Mouse (Mus musculus): ENCODE data around the gene Lrrc61. TPM values are rescaled to one million over a fixed set of nuclear protein-coding genes. Genes with fewer than 3 reads are reported as not detected.
A peak's percentile ranks its signal among the peaks of the same experiment; 100 is the strongest.

The Lrrc61 gene
- polyA plus RNA-seq, 1 experiment = 6.2 TPM

DNA sequence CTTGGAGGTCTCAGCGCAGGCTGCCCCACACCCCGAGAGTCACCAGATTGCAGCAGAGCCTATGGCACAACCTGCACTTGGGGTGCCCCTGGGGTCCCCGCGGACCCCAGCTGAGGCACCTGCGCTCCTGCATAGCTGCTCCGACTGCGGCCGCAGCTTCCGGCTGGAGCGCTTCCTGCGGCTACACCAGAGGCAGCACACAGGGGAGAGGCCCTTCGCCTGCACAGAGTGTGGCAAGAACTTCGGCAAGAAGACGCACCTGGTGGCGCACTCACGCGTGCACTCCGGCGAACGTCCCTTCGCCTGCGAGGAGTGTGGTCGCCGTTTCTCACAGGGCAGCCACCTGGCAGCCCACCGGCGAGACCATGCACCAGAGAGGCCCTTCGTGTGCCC lies 42.6 kb downstream of the Lrrc61 start:
- no peaks in the 10 kb centered on the region for H3K4me1 ChIP-seq (ENCODE audit: control insufficient read depth, insufficient read depth, low read length)
- H3K9ac ChIP-seq (ENCODE audit: low read depth, poor library complexity, severe bottlenecking) = peak overlapping the region; percentile 17
- H3K9me3 ChIP-seq (replicated peaks; ENCODE audit: control insufficient read depth, insufficient read depth, low read length, poor library complexity, severe bottlenecking) = no peaks in the 10 kb centered on the region
- H3K27ac ChIP-seq (ENCODE audit: insufficient read depth, low read length) = no peak overlapping the region
- peak overlapping the region; percentile 57 for H3K4me3 ChIP-seq (ENCODE audit: low read depth, low read length)
- no peaks in the 10 kb centered on the region for H3K36me3 ChIP-seq (ENCODE audit: control insufficient read depth, insufficient read depth, low read length, poor library complexity, severe bottlenecking)
- no peaks in the 10 kb centered on the region for H3K27me3 ChIP-seq (ENCODE audit: control insufficient read depth, insufficient read depth, low read length, poor library complexity, severe bottlenecking)
- TF ChIP-seq POLR2A (IDR thresholded peaks at IDR 0.05; ENCODE audit: insufficient read depth, low read length) (no peak), EP300 (IDR thresholded peaks at IDR 0.05; ENCODE audit: insufficient read depth, low read depth, low read length) (no peak), CTCF (IDR thresholded peaks at IDR 0.05; ENCODE audit: low read depth, low read length) (no peak)

DNA sequence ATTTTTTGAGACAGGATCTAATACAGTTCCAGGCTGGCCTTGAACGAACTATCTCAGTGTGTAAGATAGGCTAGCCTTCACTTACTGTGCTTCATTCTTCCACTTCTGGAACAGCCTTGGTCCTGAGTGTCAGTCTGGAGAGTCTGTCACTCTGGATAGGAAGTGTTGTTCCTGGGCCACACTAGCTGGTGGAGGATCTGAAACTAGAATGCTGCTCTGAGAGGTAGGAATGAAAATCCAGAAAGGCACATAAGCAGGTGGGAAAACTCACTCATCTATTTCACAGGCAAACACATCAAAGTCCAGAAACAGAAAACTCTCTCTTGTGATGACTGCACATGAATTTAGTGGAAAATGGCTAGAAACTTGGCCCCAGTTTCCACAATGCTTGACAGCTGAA lies 46.0 kb downstream of the Lrrc61 start:
- Histone ChIP-seq H3K4me3 (ENCODE audit: low read depth, low read length) (no peak overlapping the region), H3K27me3 (ENCODE audit: control insufficient read depth, insufficient read depth, low read length, poor library complexity, severe bottlenecking) (no peaks in the 10 kb centered on the region), H3K27ac (ENCODE audit: insufficient read depth, low read length) (no peak overlapping the region), H3K4me1 (ENCODE audit: control insufficient read depth, insufficient read depth, low read length) (no peaks in the 10 kb centered on the region), H3K9me3 (replicated peaks; ENCODE audit: control insufficient read depth, insufficient read depth, low read length, poor library complexity, severe bottlenecking) (no peaks in the 10 kb centered on the region), H3K9ac (ENCODE audit: low read depth, poor library complexity, severe bottlenecking) (no peak overlapping the region), H3K36me3 (ENCODE audit: control insufficient read depth, insufficient read depth, low read length, poor library complexity, severe bottlenecking) (no peaks in the 10 kb centered on the region)
- TF ChIP-seq EP300 (IDR thresholded peaks at IDR 0.05; ENCODE audit: insufficient read depth, low read depth, low read length) = no peak
- TF ChIP-seq CTCF (IDR thresholded peaks at IDR 0.05; ENCODE audit: low read depth, low read length) = no peak
- no peak for TF ChIP-seq POLR2A (IDR thresholded peaks at IDR 0.05; ENCODE audit: insufficient read depth, low read length)

GRCm38 (mm10) chr6:48601271-48602079 lies 46.9 kb downstream of the Lrrc61 start, which contains the start of gene Zfp775:
Zfp775 (plus strand) TSS chr6:48602063.
- H3K4me3 ChIP-seq (ENCODE audit: low read depth, low read length) = peak within 1 kb of the TSS; percentile 95
- peak within 1 kb of the TSS; percentile 69 for H3K9ac ChIP-seq (ENCODE audit: low read depth, poor library complexity, severe bottlenecking)
- H3K9me3 ChIP-seq (replicated peaks; ENCODE audit: control insufficient read depth, insufficient read depth, low read length, poor library complexity, severe bottlenecking) = no peaks in the 10 kb centered on the region
- no peak within 1 kb of the TSS for H3K27ac ChIP-seq (ENCODE audit: insufficient read depth, low read length)
- H3K27me3 ChIP-seq (ENCODE audit: control insufficient read depth, insufficient read depth, low read length, poor library complexity, severe bottlenecking) = no peaks in the 10 kb centered on the region
- no peak for TF ChIP-seq CTCF (IDR thresholded peaks at IDR 0.05; ENCODE audit: low read depth, low read length)
- H3K36me3 ChIP-seq (ENCODE audit: control insufficient read depth, insufficient read depth, low read length, poor library complexity, severe bottlenecking) = no peaks in the 10 kb centered on the region
- no peaks in the 10 kb centered on the region for H3K4me1 ChIP-seq (ENCODE audit: control insufficient read depth, insufficient read depth, low read length)

DNA sequence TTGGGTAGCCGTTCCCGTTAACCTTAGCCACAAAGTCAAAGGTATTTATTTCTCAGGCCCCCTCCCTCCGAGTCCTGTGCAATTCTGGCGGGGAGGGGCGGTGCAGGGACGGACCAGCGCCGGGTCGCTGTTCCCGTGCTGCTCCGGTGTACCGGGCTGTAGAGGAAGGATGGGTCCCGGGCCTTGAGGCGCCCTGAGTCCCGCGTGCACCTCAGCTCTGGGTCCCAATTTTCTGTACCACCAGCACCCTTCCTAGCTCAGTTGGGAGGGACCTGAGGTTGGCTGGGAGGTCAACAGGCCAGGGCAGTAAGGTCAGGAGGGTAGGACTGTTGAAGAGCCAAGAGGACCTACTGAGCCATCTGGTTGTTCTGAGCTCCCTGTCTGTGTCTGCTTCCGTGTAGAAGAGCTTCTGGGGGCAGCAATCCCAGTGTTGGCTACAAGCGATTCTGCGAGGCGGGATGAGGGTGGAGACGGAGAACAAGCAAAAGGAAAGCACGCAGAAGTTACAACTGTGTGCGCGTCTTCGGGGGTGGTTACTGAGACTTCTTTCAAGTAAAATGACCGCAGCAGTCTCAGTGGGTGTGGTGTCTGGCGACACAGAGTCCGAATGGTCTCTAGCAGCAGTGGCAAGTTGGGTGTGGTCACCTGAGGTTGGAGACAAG lies 47.6 kb downstream of the Lrrc61 start:
- H3K4me1 ChIP-seq (ENCODE audit: control insufficient read depth, insufficient read depth, low read length) = no peaks in the 10 kb centered on the region
- no peak overlapping the region for H3K27ac ChIP-seq (ENCODE audit: insufficient read depth, low read length)

GRCm38 (mm10) chr6:48608124-48608523 lies 53.5 kb downstream of the Lrrc61 start:
- Histone ChIP-seq H3K4me1 (ENCODE audit: control insufficient read depth, insufficient read depth, low read length) (no peaks in the 10 kb centered on the region), H3K9ac (ENCODE audit: low read depth, poor library complexity, severe bottlenecking) (no peak overlapping the region), H3K27ac (ENCODE audit: insufficient read depth, low read length) (no peak overlapping the region), H3K27me3 (ENCODE audit: control insufficient read depth, insufficient read depth, low read length, poor library complexity, severe bottlenecking) (no peaks in the 10 kb centered on the region), H3K9me3 (replicated peaks; ENCODE audit: control insufficient read depth, insufficient read depth, low read length, poor library complexity, severe bottlenecking) (no peaks in the 10 kb centered on the region), H3K36me3 (ENCODE audit: control insufficient read depth, insufficient read depth, low read length, poor library complexity, severe bottlenecking) (no peaks in the 10 kb centered on the region), H3K4me3 (ENCODE audit: low read depth, low read length) (no peak overlapping the region)
- TF ChIP-seq POLR2A (IDR thresholded peaks at IDR 0.05; ENCODE audit: insufficient read depth, low read length) (no peak), EP300 (IDR thresholded peaks at IDR 0.05; ENCODE audit: insufficient read depth, low read depth, low read length) (no peak), CTCF (IDR thresholded peaks at IDR 0.05; ENCODE audit: low read depth, low read length) (no peak)

More for the DNA sequence above, 47.6 kb downstream of the Lrrc61 start:
- no peaks in the 10 kb centered on the region for H3K9me3 ChIP-seq (replicated peaks; ENCODE audit: control insufficient read depth, insufficient read depth, low read length, poor library complexity, severe bottlenecking)
- H3K9ac ChIP-seq (ENCODE audit: low read depth, poor library complexity, severe bottlenecking) = peak overlapping the region; percentile 69
- peak overlapping the region; percentile 95 for H3K4me3 ChIP-seq (ENCODE audit: low read depth, low read length)
- TF ChIP-seq POLR2A (IDR thresholded peaks at IDR 0.05; ENCODE audit: insufficient read depth, low read length) = no peak
- no peak for TF ChIP-seq CTCF (IDR thresholded peaks at IDR 0.05; ENCODE audit: low read depth, low read length)
- no peak for TF ChIP-seq EP300 (IDR thresholded peaks at IDR 0.05; ENCODE audit: insufficient read depth, low read depth, low read length)
- H3K27me3 ChIP-seq (ENCODE audit: control insufficient read depth, insufficient read depth, low read length, poor library complexity, severe bottlenecking) = no peaks in the 10 kb centered on the region
- H3K36me3 ChIP-seq (ENCODE audit: control insufficient read depth, insufficient read depth, low read length, poor library complexity, severe bottlenecking) = no peaks in the 10 kb centered on the region

- TF ChIP-seq EP300 (IDR thresholded peaks at IDR 0.05; ENCODE audit: insufficient read depth, low read depth, low read length) (no peak), CTCF (IDR thresholded peaks at IDR 0.05; ENCODE audit: low read depth, low read length) (no peak), POLR2A (IDR thresholded peaks at IDR 0.05; ENCODE audit: insufficient read depth, low read length) (no peak)
- Histone ChIP-seq H3K4me1 (ENCODE audit: control insufficient read depth, insufficient read depth, low read length) (no peaks in the 10 kb centered on the region), H3K27ac (ENCODE audit: insufficient read depth, low read length) (no peak overlapping the region), H3K9ac (ENCODE audit: low read depth, poor library complexity, severe bottlenecking) (no peak overlapping the region), H3K4me3 (ENCODE audit: low read depth, low read length) (no peak overlapping the region), H3K9me3 (replicated peaks; ENCODE audit: control insufficient read depth, insufficient read depth, low read length, poor library complexity, severe bottlenecking) (no peaks in the 10 kb centered on the region), H3K36me3 (ENCODE audit: control insufficient read depth, insufficient read depth, low read length, poor library complexity, severe bottlenecking) (no peaks in the 10 kb centered on the region), H3K27me3 (ENCODE audit: control insufficient read depth, insufficient read depth, low read length, poor library complexity, severe bottlenecking) (no peaks in the 10 kb centered on the region)
Measured at GRCm38 (mm10) chr6:48609512-48609911, 54.9 kb downstream of the Lrrc61 start.

Data from ES-Bruce4 (cell line).